Mouse (Mus musculus) lung, postnatal 0 days (tissue): ENCODE measurements around the gene Casp1. TPM values are rescaled to one million over a fixed set of nuclear protein-coding genes. Genes with fewer than 3 reads are reported as not detected.

ENCODE experiments used
- ATAC-seq: fragments of 200-750 bp; cut with Nextera tagmentation; 2 replicates; pipeline ENCODE4 v1.8.0; 2017; ENCODE audit warnings: moderate library complexity
- DNase-seq: peaks from one replicate; pipeline ENCODE4 v3.0.0-alpha.2; 2016; ENCODE audit warnings: low spot score
- H3K27ac ChIP-seq: fragments of 300-500 bp; sonication (generic); 2 replicates; pipeline ENCODE4 v1.5.1; 2014; ENCODE audit warnings: antibody characterized with exemption, mild to moderate bottlenecking, low read length, mixed read lengths
- H3K27me3 ChIP-seq: fragments of 300-500 bp; sonication (generic); replicated peaks from 2 replicates; pipeline ENCODE4 v1.6.1; 2014; ENCODE audit warnings: low read length, mixed read lengths; ENCODE audit not compliant: insufficient read depth
- H3K36me3 ChIP-seq: fragments of 300-500 bp; sonication (generic); 2 replicates; pipeline ENCODE4 v1.6.1; 2014; ENCODE audit warnings: low read length, mixed read lengths; ENCODE audit not compliant: insufficient read depth
- H3K4me1 ChIP-seq: fragments of 300-500 bp; sonication (generic); 2 replicates; pipeline ENCODE4 v1.6.1; 2014; ENCODE audit warnings: antibody characterized with exemption, low read depth, low read length, mixed read lengths; ENCODE audit not compliant: insufficient read depth
- H3K4me2 ChIP-seq: fragments of 300-500 bp; sonication (generic); replicated peaks from 2 replicates; pipeline ENCODE4 v1.6.1; 2014; ENCODE audit warnings: low read depth, mild to moderate bottlenecking, low read length, moderate library complexity, mixed read lengths
- H3K4me3 ChIP-seq: fragments of 300-500 bp; sonication (generic); 2 replicates; pipeline ENCODE4 v1.5.1; 2014; ENCODE audit warnings: low read depth, low read length
- H3K9ac ChIP-seq: fragments of 300-500 bp; sonication (generic); replicated peaks from 2 replicates; pipeline ENCODE4 v1.6.1; 2014; ENCODE audit warnings: low read depth, mild to moderate bottlenecking
- H3K9me3 ChIP-seq: fragments of 300-500 bp; sonication (generic); 2 replicates; pipeline ENCODE4 v1.6.1; 2016; ENCODE audit warnings: low read length, mixed read lengths
- CTCF ChIP-seq: IDR thresholded peaks from 2 replicates; pipeline ENCODE4 v1.5.1; 2016; ENCODE audit warnings: antibody characterized with exemption, mild to moderate bottlenecking
- EP300 ChIP-seq: IDR thresholded peaks from 2 replicates; pipeline ENCODE4 v1.6.1; 2016; ENCODE audit warnings: antibody characterized with exemption, mild to moderate bottlenecking, control low read depth
- WGBS: fragments of 180-500 bp; shearing (Covaris S2); extraction: QIAGEN DNeasy Blood & Tissue Kit; methylation state at CpG from one replicate; pipeline ENCODE4 v1.1.7; 2014; 5-methylcytosine and 5-hydroxymethylcytosine counted together
- polyA plus RNA-seq: library from polyadenylated mRNA; unstranded; fragments of >200 nt; fragmentation: Nextera tagmentation; extraction: Ambion mirVana; gene quantifications from 2 replicates; pipeline ENCODE4 v1.2.1, GENCODE M21; 2015

Casp1 gene
- polyA plus RNA-seq, 1 experiment from 2014 or later: 2.9 TPM

- ATAC-seq: no peak
- no peaks in the 10 kb centered on the region for H3K36me3 ChIP-seq
Observed at GRCm38 (mm10) chr9:5286597-5286996, 11.7 kb upstream of the Casp1 start.

GRCm38 (mm10) chr9:5296354-5297237 lies 1.7 kb upstream of the Casp1 start:
- no peaks in the 10 kb centered on the region for H3K36me3 ChIP-seq
- TF ChIP-seq CTCF: no peak
- no peak for TF ChIP-seq EP300
- H3K27me3 ChIP-seq: no peaks in the 10 kb centered on the region
- no peak overlapping the region for H3K27ac ChIP-seq
- no peaks in the 10 kb centered on the region for H3K4me1 ChIP-seq
- H3K9ac ChIP-seq: no peak overlapping the region
- H3K4me2 ChIP-seq: no peak overlapping the region
- no peak for DNase-seq
- H3K4me3 ChIP-seq: no peak overlapping the region
- no peak for ATAC-seq
- WGBS: 56% methylated on average over 2 of the region's 2 CpGs
- H3K9me3 ChIP-seq: no peaks in the 10 kb centered on the region

More at GRCm38 (mm10) chr9:5286597-5286996, 11.7 kb upstream of the Casp1 start:
- Histone ChIP-seq H3K4me2 (no peak overlapping the region), H3K9me3 (no peaks in the 10 kb centered on the region), H3K27me3 (no peaks in the 10 kb centered on the region), H3K4me3 (no peak overlapping the region), H3K9ac (no peak overlapping the region), H3K4me1 (no peaks in the 10 kb centered on the region), H3K27ac (no peak overlapping the region)
- no peak for TF ChIP-seq EP300
- TF ChIP-seq CTCF: no peak
- no peak for DNase-seq

GRCm38 (mm10) chr9:5299132-5299381 lies 740 bp downstream of the Casp1 start:
- no peak for ATAC-seq
- H3K27ac ChIP-seq: no peak overlapping the region
- no peaks in the 10 kb centered on the region for H3K9me3 ChIP-seq
- H3K9ac ChIP-seq: no peak overlapping the region
- H3K4me3 ChIP-seq: no peak overlapping the region
- WGBS: 71% methylated on average over 2 of the region's 2 CpGs
- no peaks in the 10 kb centered on the region for H3K27me3 ChIP-seq
- TF ChIP-seq CTCF (no peak), EP300 (no peak)
- no peaks in the 10 kb centered on the region for H3K4me1 ChIP-seq
- no peak for DNase-seq
- no peaks in the 10 kb centered on the region for H3K36me3 ChIP-seq
- H3K4me2 ChIP-seq: no peak overlapping the region

- Histone ChIP-seq H3K4me2 (peak within 1 kb of the TSS; percentile 19; the same call in 1 of the 2 replicates), H3K36me3 (no peaks in the 10 kb centered on the region), H3K4me3 (peak within 1 kb of the TSS; percentile 31; the same call in 1 of the 2 replicates), H3K4me1 (no peaks in the 10 kb centered on the region), H3K27me3 (no peaks in the 10 kb centered on the region), H3K9ac (no peak within 1 kb of the TSS), H3K27ac (no peak within 1 kb of the TSS), H3K9me3 (no peaks in the 10 kb centered on the region)
- WGBS: 47% methylated on average over 5 of the region's 5 CpGs
- peak; percentile 61 for ATAC-seq
- TF ChIP-seq EP300 (no peak), CTCF (no peak)
- DNase-seq: peak; percentile 61
Observed at GRCm38 (mm10) chr9:5308561-5308960, 10.2 kb downstream of the Casp1 start, which contains the start of gene Casp4. Gene Casp4 (plus strand): TSS chr9:5308828.

- Histone ChIP-seq H3K9me3 (no peaks in the 10 kb centered on the region), H3K9ac (no peak overlapping the region), H3K27ac (no peak overlapping the region), H3K27me3 (no peaks in the 10 kb centered on the region), H3K4me3 (no peak overlapping the region), H3K4me1 (no peaks in the 10 kb centered on the region), H3K36me3 (no peaks in the 10 kb centered on the region), H3K4me2 (no peak overlapping the region)
- TF ChIP-seq EP300: no peak
- TF ChIP-seq CTCF: no peak
- DNase-seq: no peak
- no peak for ATAC-seq
Observed at GRCm38 (mm10) chr9:5310112-5310511, 11.8 kb downstream of the Casp1 start.

- DNase-seq (no peak), ATAC-seq (no peak)
- Histone ChIP-seq H3K4me1 (no peaks in the 10 kb centered on the region), H3K4me2 (no peak overlapping the region), H3K27me3 (no peaks in the 10 kb centered on the region), H3K27ac (no peak overlapping the region), H3K4me3 (no peak overlapping the region), H3K9me3 (no peaks in the 10 kb centered on the region), H3K9ac (no peak overlapping the region), H3K36me3 (no peaks in the 10 kb centered on the region)
- 60% methylated on average over 4 of the region's 4 CpGs for WGBS
- TF ChIP-seq CTCF (no peak), EP300 (no peak)
Observed at GRCm38 (mm10) chr9:5311435-5311834, 13.1 kb downstream of the Casp1 start.
